9 mouse cellular contexts compared by ENCODE assay signal in the genomic region with DNA sequence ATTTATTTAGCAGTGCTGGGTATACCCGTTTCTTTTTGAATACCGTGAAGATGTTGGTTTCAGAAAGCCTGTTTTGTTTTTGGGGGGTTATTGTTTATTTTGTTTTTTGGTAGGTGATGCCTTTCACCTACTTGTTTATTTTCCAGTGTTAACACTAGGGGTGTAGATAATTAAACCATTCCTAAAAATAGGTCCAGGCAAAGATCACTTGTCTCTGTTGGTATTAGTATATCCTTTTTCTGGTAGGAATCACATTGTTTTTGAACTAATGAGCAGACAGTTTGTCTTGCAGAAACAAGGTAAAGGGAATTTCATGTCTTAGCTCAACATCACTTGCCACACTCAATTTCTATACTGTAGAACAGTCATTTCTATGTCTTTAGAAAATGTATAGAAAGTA. TPM values are rescaled to one million over a fixed set of nuclear protein-coding genes. Genes with fewer than 3 reads are reported as not detected.
DNase-seq lines count a peak whose midpoint lies in the region; ATAC-seq and TF ChIP-seq lines count a peak whose summit lies in the region.
"Had no signal": no experiment of that assay in that cellular context is flagged by ENCODE, and none has a peak within 500 bp of the region (broad histone marks: within the 10 kb centered on the region; RNA-seq: fewer than 3 reads in every experiment).

No protein-coding gene starts in this region.

- H3K4me1 ChIP-seq in cerebellum, adult 2 months (ENCODE audit: control insufficient read depth, insufficient read depth, low read length): no peaks in the 10 kb centered on the region
- H3K4me1 ChIP-seq in lung, embryonic 15.5 days: peaks cover 31% of the 10 kb centered on the region
- H3K4me1 ChIP-seq in limb, embryonic 15.5 days: peaks cover 17% of the 10 kb centered on the region
- no peaks in the 10 kb centered on the region for H3K4me1 ChIP-seq in stomach, embryonic 15.5 days

- H3K9me3 ChIP-seq in lung, embryonic 15.5 days: no peaks in the 10 kb centered on the region
- no peaks in the 10 kb centered on the region for H3K9me3 ChIP-seq in limb, embryonic 15.5 days
- H3K9me3 ChIP-seq in stomach, embryonic 15.5 days: no peaks in the 10 kb centered on the region

- peak overlapping the region; percentile 95 for H3K4me3 ChIP-seq in cerebellum, adult 2 months (replicated peaks; ENCODE audit: insufficient read depth, low read depth, low read length)
- H3K4me3 ChIP-seq in lung, embryonic 15.5 days: peak overlapping the region; percentile 28
- H3K4me3 ChIP-seq in limb, embryonic 15.5 days: no peak overlapping the region
- H3K4me3 ChIP-seq in stomach, embryonic 15.5 days (replicated peaks): no peak overlapping the region

- no peaks in the 10 kb centered on the region for H3K27me3 ChIP-seq in cerebellum, adult 2 months (ENCODE audit: control insufficient read depth, insufficient read depth, low read length)
- H3K27me3 ChIP-seq in lung, embryonic 15.5 days: no peaks in the 10 kb centered on the region
- H3K27me3 ChIP-seq in limb, embryonic 15.5 days: no peaks in the 10 kb centered on the region
- H3K27me3 ChIP-seq in stomach, embryonic 15.5 days (replicated peaks): no peaks in the 10 kb centered on the region

- no peak overlapping the region for H3K27ac ChIP-seq in cerebellum, adult 2 months (ENCODE audit: insufficient read depth, low read length)
- H3K27ac ChIP-seq in lung, embryonic 15.5 days: no peak overlapping the region
- no peak overlapping the region for H3K27ac ChIP-seq in limb, embryonic 15.5 days
- no peak overlapping the region for H3K27ac ChIP-seq in stomach, embryonic 15.5 days

- peak overlapping the region; percentile 51 for H3K4me2 ChIP-seq in lung, embryonic 15.5 days
- H3K4me2 ChIP-seq in limb, embryonic 15.5 days: 0 out of 2 replicates have a peak overlapping the region, but pooled peaks have one; percentile 12
- H3K4me2 ChIP-seq in stomach, embryonic 15.5 days: peak overlapping the region; percentile 14; the same call in 1 of the 2 replicates

- 0% methylated on average over 2 of the region's 2 CpGs for WGBS in cerebellum, adult 2 months
- 39% methylated on average over 2 of the region's 2 CpGs for WGBS in lung, embryonic 15.5 days
- WGBS in limb, embryonic 15.5 days: 72% methylated on average over 2 of the region's 2 CpGs
- WGBS in stomach, embryonic 15.5 days: 53% methylated on average over 2 of the region's 2 CpGs

- no peak for DNase-seq in cerebellum, adult 2 months
- DNase-seq in lung, adult 18-20 months: no peak
- no peak for DNase-seq in frontal cortex, postnatal 14 days (ENCODE audit: low spot score in 2 of 2)
- no peak for DNase-seq in thymus, postnatal 14 days
- DNase-seq: layer of hippocampus, postnatal 36 days had no signal

- H3K9ac ChIP-seq in lung, embryonic 15.5 days: no peak overlapping the region
- no peak overlapping the region for H3K9ac ChIP-seq in limb, embryonic 15.5 days
- H3K9ac ChIP-seq in stomach, embryonic 15.5 days: no peak overlapping the region

- TF ChIP-seq POLR2A in cerebellum, adult 2 months (IDR thresholded peaks at IDR 0.05; ENCODE audit: borderline replicate concordance, insufficient read depth, low read length): no peak

- TF ChIP-seq CTCF in cerebellum, adult 2 months (IDR thresholded peaks at IDR 0.05; ENCODE audit: borderline replicate concordance, insufficient read depth, low read depth, low read length): no peak

- H3K36me3 ChIP-seq in lung, embryonic 15.5 days: no peaks in the 10 kb centered on the region
- no peaks in the 10 kb centered on the region for H3K36me3 ChIP-seq in limb, embryonic 15.5 days
- no peaks in the 10 kb centered on the region for H3K36me3 ChIP-seq in stomach, embryonic 15.5 days

- ATAC-seq in cerebellum, adult (ENCODE audit: insufficient number of reproducible peaks, low FRiP score, low TSS enrichment): no peak
- no peak for ATAC-seq in lung, embryonic 15.5 days (ENCODE audit: borderline replicate concordance, extremely low read depth, low FRiP score, low TSS enrichment)
- ATAC-seq in limb, embryonic 15.5 days (ENCODE audit: insufficient number of reproducible peaks, low FRiP score, low TSS enrichment, low read depth): no peak
- ATAC-seq in stomach, embryonic 15.5 days (ENCODE audit: insufficient read depth, low FRiP score, low read depth): no peak

RNA-seq across cellular contexts. Expression of a gene that starts 2.1 kb away (rescaled TPM):
- polyA plus RNA-seq in cerebellum, adult 2 months (2012; rRNA removed): 58.0 and 69.3 TPM in 2 replicates
- 2.9 and 3.3 TPM in 2 replicates for polyA plus RNA-seq in lung, embryonic 15.5 days (2015; fragmentation: Nextera tagmentation; extraction: Ambion mirVana)
- polyA plus RNA-seq in limb, embryonic 15.5 days (2015; fragmentation: Nextera tagmentation; extraction: Ambion mirVana): 2.9 and 3.2 TPM in 2 replicates
- 4.2 and 4.6 TPM in 2 replicates for polyA plus RNA-seq in stomach, embryonic 15.5 days (2015; fragmentation: Nextera tagmentation; extraction: Ambion mirVana)

Comparison
In these comparisons a context has a peak if more than half of its experiments do, and no peak if none do; other contexts are left out.
1. H3K4me3 ChIP-seq: peak in cerebellum, adult 2 months (single experiment) and lung, embryonic 15.5 days (single experiment); none in limb, embryonic 15.5 days (single experiment) and stomach, embryonic 15.5 days (single experiment).
2. RNA of a gene that starts 2.1 kb away (polyA plus RNA-seq): 58.0 to 69.3 TPM in cerebellum, adult 2 months; 4.2 to 4.6 TPM in stomach, embryonic 15.5 days, 2.9 to 3.3 TPM in lung, embryonic 15.5 days and 2.9 to 3.2 TPM in limb, embryonic 15.5 days; every median in the first group is over 10 times any median in the second.
3. Peak in every context shown above with its lines, with median percentiles within 50 percentile points of each other: H3K4me2 ChIP-seq.